ENCODE assay signal across 13 mouse cellular contexts in the genomic region with DNA sequence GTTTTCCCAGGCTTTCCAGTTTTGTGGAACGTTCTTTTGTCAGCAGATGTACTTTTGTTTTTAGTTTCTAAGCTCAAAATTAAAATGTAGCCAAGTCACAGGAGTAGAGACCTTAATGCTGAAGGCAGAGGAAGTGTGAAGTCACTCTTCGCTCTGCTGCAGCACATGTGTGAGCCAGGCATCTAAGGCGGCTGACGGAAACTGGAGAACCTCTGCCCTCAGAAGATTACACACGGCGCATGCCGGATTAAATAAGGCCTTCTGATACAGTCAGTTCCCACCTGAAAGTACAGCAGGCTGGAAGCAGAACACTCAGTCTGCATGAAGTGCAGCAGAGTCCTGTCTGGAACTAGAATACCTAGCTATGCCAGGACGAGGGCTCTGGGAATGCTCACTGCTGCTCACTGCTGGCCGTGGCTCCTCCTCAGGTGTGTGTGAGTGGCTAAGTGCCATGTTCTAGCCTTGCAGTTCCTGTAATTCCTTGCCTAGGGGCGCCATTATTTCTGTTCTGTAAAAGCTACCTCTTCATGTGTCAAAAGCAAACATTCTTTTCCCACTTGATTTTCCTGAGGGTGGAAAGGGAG. TPM values are rescaled to one million over a fixed set of nuclear protein-coding genes. Genes with fewer than 3 reads are reported as not detected.
DNase-seq lines count a peak whose midpoint lies in the region; ATAC-seq and TF ChIP-seq lines count a peak whose summit lies in the region.
"Had no signal": no experiment of that assay in that cellular context is flagged by ENCODE, and none has a peak within 500 bp of the region (broad histone marks: within the 10 kb centered on the region; RNA-seq: fewer than 3 reads in every experiment).

No protein-coding gene starts in this region.

- 85% methylated on average over 10 of the region's 10 CpGs for WGBS in forebrain, embryonic 13.5 days
- WGBS in forebrain, embryonic 11.5 days = 83% methylated on average over 10 of the region's 10 CpGs
- 67% methylated on average over 10 of the region's 10 CpGs for whole genome bisulfite sequencing in embryonic facial prominence, embryonic 12.5 days
- WGBS in lung, postnatal 0 days = 41% methylated on average over 10 of the region's 10 CpGs

- H3K27ac ChIP-seq in forebrain, embryonic 13.5 days = peak overlapping the region; percentile 42; the same call in 1 of the 2 replicates
- H3K27ac ChIP-seq in forebrain, embryonic 11.5 days (ENCODE audit: low read depth, low read length) = no peak overlapping the region
- peak overlapping the region; percentile 37; the same call in 1 of the 2 replicates for H3K27ac ChIP-seq in embryonic facial prominence, embryonic 12.5 days
- peak overlapping the region; percentile 27; the same call in 1 of the 2 replicates for H3K27ac ChIP-seq in lung, postnatal 0 days (ENCODE audit: low read length)
- H3K27ac ChIP-seq: neural tube, embryonic 12.5 days had no signal

- no peak overlapping the region for H3K4me3 ChIP-seq in forebrain, embryonic 13.5 days
- H3K4me3 ChIP-seq in forebrain, embryonic 11.5 days (ENCODE audit: low read depth, low read length) = no peak overlapping the region
- no peak overlapping the region for H3K4me3 ChIP-seq in embryonic facial prominence, embryonic 12.5 days
- H3K4me3 ChIP-seq in lung, postnatal 0 days (ENCODE audit: low read depth, low read length) = no peak overlapping the region
- H3K4me3 ChIP-seq: heart, embryonic 12.5 days; neural tube, embryonic 12.5 days had no signal

- TF ChIP-seq CTCF in lung, postnatal 0 days (IDR thresholded peaks at IDR 0.05) = peak; percentile 54

- ATAC-seq in forebrain, embryonic 13.5 days = no peak
- no peak for ATAC-seq in forebrain, embryonic 11.5 days (replicated peaks; ENCODE audit: low FRiP score)
- ATAC-seq in embryonic facial prominence, embryonic 12.5 days (ENCODE audit: insufficient number of reproducible peaks, insufficient read depth, low FRiP score, low TSS enrichment) = no peak
- peak; percentile 84 for ATAC-seq in lung, postnatal 0 days
- ATAC-seq: intestine, embryonic 16.5 days had no signal

- H3K27me3 ChIP-seq in forebrain, embryonic 13.5 days = no peaks in the 10 kb centered on the region
- no peaks in the 10 kb centered on the region for H3K27me3 ChIP-seq in forebrain, embryonic 11.5 days (ENCODE audit: control insufficient read depth, insufficient read depth, low read length)
- no peaks in the 10 kb centered on the region for H3K27me3 ChIP-seq in embryonic facial prominence, embryonic 12.5 days
- H3K27me3 ChIP-seq in lung, postnatal 0 days (replicated peaks; ENCODE audit: insufficient read depth, low read length) = no peaks in the 10 kb centered on the region
- H3K27me3 ChIP-seq: heart, embryonic 12.5 days; neural tube, embryonic 12.5 days had no signal

- H3K36me3 ChIP-seq in forebrain, embryonic 13.5 days (ENCODE audit: poor library complexity, severe bottlenecking) = peaks cover 37% of the 10 kb centered on the region
- peaks cover 9% of the 10 kb centered on the region; the same call in 1 of the 2 replicates for H3K36me3 ChIP-seq in forebrain, embryonic 11.5 days (ENCODE audit: control insufficient read depth, insufficient read depth, low read length)
- peaks cover 31% of the 10 kb centered on the region for H3K36me3 ChIP-seq in embryonic facial prominence, embryonic 12.5 days
- no peaks in the 10 kb centered on the region for H3K36me3 ChIP-seq in lung, postnatal 0 days (ENCODE audit: insufficient read depth, low read length)

- DNase-seq in forebrain, embryonic 11.5 days (ENCODE audit: low spot score) = no peak
- DNase-seq in kidney, postnatal 14 days = peak; percentile 14
- no peak for DNase-seq in kidney, postnatal 4 days
- DNase-seq in lung, postnatal 0 days (ENCODE audit: low spot score) = peak; percentile 63
- DNase-seq in right cerebral cortex, postnatal 10 days (ENCODE audit: low spot score in 2 of 2) = no peak
- no peak for DNase-seq in urinary bladder, postnatal 10 days (ENCODE audit: low spot score)
- DNase-seq: cerebellum, adult 9-11 months; thymus, postnatal 14 days had no signal

- no peak overlapping the region for H3K9ac ChIP-seq in forebrain, embryonic 13.5 days
- H3K9ac ChIP-seq in forebrain, embryonic 11.5 days (ENCODE audit: low read length) = no peak overlapping the region
- H3K9ac ChIP-seq in embryonic facial prominence, embryonic 12.5 days = no peak overlapping the region
- H3K9ac ChIP-seq in lung, postnatal 0 days (replicated peaks; ENCODE audit: low read depth) = no peak overlapping the region
- H3K9ac ChIP-seq: heart, embryonic 12.5 days; neural tube, embryonic 12.5 days had no signal

- H3K4me2 ChIP-seq in forebrain, embryonic 13.5 days = no peak overlapping the region
- no peak overlapping the region for H3K4me2 ChIP-seq in forebrain, embryonic 11.5 days (ENCODE audit: low read depth, low read length, severe bottlenecking)
- no peak overlapping the region for H3K4me2 ChIP-seq in embryonic facial prominence, embryonic 12.5 days (replicated peaks)
- H3K4me2 ChIP-seq in lung, postnatal 0 days (replicated peaks; ENCODE audit: low read depth, low read length) = no peak overlapping the region
- H3K4me2 ChIP-seq: heart, embryonic 12.5 days; neural tube, embryonic 12.5 days had no signal

- peaks cover 16% of the 10 kb centered on the region for H3K9me3 ChIP-seq in forebrain, embryonic 13.5 days (replicated peaks)
- H3K9me3 ChIP-seq in forebrain, embryonic 11.5 days (ENCODE audit: control insufficient read depth, low read length) = no peaks in the 10 kb centered on the region; the same call in 1 of the 2 replicates
- no peaks in the 10 kb centered on the region for H3K9me3 ChIP-seq in embryonic facial prominence, embryonic 12.5 days
- no peaks in the 10 kb centered on the region for H3K9me3 ChIP-seq in lung, postnatal 0 days (ENCODE audit: low read length)
- H3K9me3 ChIP-seq: heart, embryonic 12.5 days; neural tube, embryonic 12.5 days had no signal

- 0 out of 2 replicates have a peak, but pooled peaks have one; percentile 23 for TF ChIP-seq EP300 in lung, postnatal 0 days (IDR thresholded peaks at IDR 0.05)

- H3K4me1 ChIP-seq in forebrain, embryonic 13.5 days = no peaks in the 10 kb centered on the region
- H3K4me1 ChIP-seq in forebrain, embryonic 11.5 days (replicated peaks; ENCODE audit: control insufficient read depth, insufficient read depth, low read length) = no peaks in the 10 kb centered on the region
- 0 out of 2 replicates have a peak, but pooled peaks cover 9% of the 10 kb centered on the region for H3K4me1 ChIP-seq in embryonic facial prominence, embryonic 12.5 days
- H3K4me1 ChIP-seq in lung, postnatal 0 days (ENCODE audit: insufficient read depth, low read depth, low read length) = no peaks in the 10 kb centered on the region
- H3K4me1 ChIP-seq: neural tube, embryonic 12.5 days had no signal

RNA-seq across cellular contexts. Expression of a gene that starts 41.0 kb away (rescaled TPM):
- polyA plus RNA-seq in forebrain, embryonic 13.5 days (2015; fragmentation: Nextera tagmentation; extraction: Ambion mirVana) = 0.21 TPM in 1 of 2 replicates, not detected in the other
- polyA plus RNA-seq in forebrain, embryonic 11.5 days (2014; fragmentation: Nextera tagmentation; extraction: Ambion mirVana) = not detected in 2 replicates
- polyA plus RNA-seq in embryonic facial prominence, embryonic 12.5 days (2016; fragmentation: Nextera tagmentation; extraction: Ambion mirVana) = not detected in 2 replicates
- not detected in 2 replicates for polyA plus RNA-seq in lung, postnatal 0 days (2015; fragmentation: Nextera tagmentation; extraction: Ambion mirVana)
- polyA plus RNA-seq: heart, embryonic 12.5 days; intestine, embryonic 16.5 days; neural tube, embryonic 12.5 days had no signal

RNA-seq across cellular contexts. Expression of a gene that starts 45.6 kb away (rescaled TPM):
- polyA plus RNA-seq in forebrain, embryonic 13.5 days (2015; fragmentation: Nextera tagmentation; extraction: Ambion mirVana) = 0.76 and 0.98 TPM in 2 replicates
- 0.45 TPM in 1 of 2 replicates, not detected in the other for polyA plus RNA-seq in forebrain, embryonic 11.5 days (2014; fragmentation: Nextera tagmentation; extraction: Ambion mirVana)
- polyA plus RNA-seq in embryonic facial prominence, embryonic 12.5 days (2016; fragmentation: Nextera tagmentation; extraction: Ambion mirVana) = 0.38 and 0.52 TPM in 2 replicates
- polyA plus RNA-seq in lung, postnatal 0 days (2015; fragmentation: Nextera tagmentation; extraction: Ambion mirVana) = 0.31 and 0.40 TPM in 2 replicates

RNA-seq across cellular contexts. Expression of a gene that starts 59.1 kb away (rescaled TPM):
- 12.8 and 17.2 TPM in 2 replicates for polyA plus RNA-seq in forebrain, embryonic 13.5 days (2015; fragmentation: Nextera tagmentation; extraction: Ambion mirVana)
- 19.4 and 22.9 TPM in 2 replicates for polyA plus RNA-seq in forebrain, embryonic 11.5 days (2014; fragmentation: Nextera tagmentation; extraction: Ambion mirVana)
- polyA plus RNA-seq in embryonic facial prominence, embryonic 12.5 days (2016; fragmentation: Nextera tagmentation; extraction: Ambion mirVana) = 15.8 TPM in 2 replicates
- 3.1 and 4.7 TPM in 2 replicates for polyA plus RNA-seq in lung, postnatal 0 days (2015; fragmentation: Nextera tagmentation; extraction: Ambion mirVana)

Comparison
In these comparisons a context has a peak if more than half of its experiments do, and no peak if none do; other contexts are left out.
1. DNase-seq: peak in kidney, postnatal 14 days (single experiment) and lung, postnatal 0 days (single experiment); none in forebrain, embryonic 11.5 days (single experiment), kidney, postnatal 4 days (0 of 2), right cerebral cortex, postnatal 10 days (0 of 2) and urinary bladder, postnatal 10 days (single experiment).